Mouse (Mus musculus): Measurements from ENCODE around the gene Prmt9.

DNA sequence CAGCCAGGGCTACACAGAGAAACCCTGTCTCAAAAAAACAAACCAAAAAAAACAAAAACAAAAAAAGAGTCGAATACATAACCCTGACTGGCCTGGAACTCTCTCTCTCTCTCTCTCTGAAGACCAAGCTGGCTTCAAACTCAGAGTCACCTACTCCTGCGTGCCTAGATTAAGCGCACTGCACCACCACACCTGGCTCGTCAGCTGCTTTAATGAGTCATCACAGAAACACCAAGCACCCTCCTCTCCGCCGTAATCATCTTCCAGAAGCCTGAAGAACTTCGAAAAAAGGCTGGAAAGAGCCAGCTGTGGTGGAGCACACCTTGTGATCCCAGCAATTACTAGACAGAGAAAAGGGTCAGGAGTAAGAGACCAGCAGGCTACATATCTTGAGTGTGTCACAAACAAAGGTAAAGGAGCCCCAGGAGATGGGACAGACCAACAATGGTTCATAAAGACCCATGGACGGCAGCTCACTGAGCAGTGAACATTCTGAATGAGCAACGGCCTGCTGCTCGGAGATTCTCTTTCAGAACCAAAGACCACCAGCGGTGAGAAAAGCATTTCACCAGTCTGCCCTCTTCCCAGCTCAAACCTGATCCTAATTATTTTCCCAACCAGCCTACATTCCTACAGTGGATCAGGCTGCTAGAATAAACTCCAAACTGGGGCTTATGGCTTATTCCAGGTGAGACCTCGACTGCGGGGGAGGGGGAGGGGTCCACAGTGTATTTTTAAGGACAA lies 37.3 kb upstream of the Prmt9 start:
- TF ChIP-seq GATA1 (IDR thresholded peaks at IDR 0.05; ENCODE audit: low read length) (no peak), TAL1 (IDR thresholded peaks at IDR 0.05; ENCODE audit: low read length) (no peak)
